Mouse (Mus musculus): ENCODE data around the gene Pnpla1. TPM values are rescaled to one million over a fixed set of nuclear protein-coding genes. Genes with fewer than 3 reads are reported as not detected.
"Not testable (repeated sequence)": the region's sequence is repeated elsewhere in the genome, so short reads cannot be mapped to it uniquely, and the experiment has no call there.

The Pnpla1 gene
- total and polyA plus RNA-seq, 3 experiments: not detected

GRCm38 (mm10) chr17:28841947-28842346, 16.3 kb upstream of the Pnpla1 start:
- in situ Hi-C loops (cut with MboI; ENCODE audit: low pct_ligation_motif_present, low pct_unique_long_range_greater_than_20kb, low sequenced_read_pairs); H3K4me3 ChIP-seq (replicated peaks in 1 of 3; ENCODE audit: low read depth in 2 of 3, low read length in 2 of 3, poor library complexity in 1 of 3); DNase-seq (ENCODE audit: extremely low read depth); H3K79me2 ChIP-seq (replicated peaks; ENCODE audit: control insufficient read depth, extremely low read depth, insufficient read depth, poor library complexity, severe bottlenecking); H3K9ac ChIP-seq (ENCODE audit: insufficient read depth, low read depth); H3K4me2 ChIP-seq (ENCODE audit: insufficient read depth, low read depth, poor library complexity, severe bottlenecking); H3K27ac ChIP-seq (ENCODE audit: insufficient read depth, low read depth); H3K27me3 ChIP-seq (replicated peaks); H3K4me1 ChIP-seq (ENCODE audit: control insufficient read depth in 1 of 2, insufficient read depth in 2 of 2); H3K9me3 ChIP-seq (replicated peaks; ENCODE audit: low read length); dilution Hi-C loops (cut with MboI; ENCODE audit: extremely low pct_ligation_motif_present, extremely low pct_unique_long_range_greater_than_20kb, low sequenced_read_pairs): not testable (repeated sequence)
- peaks cover 3 to 24% of the 10 kb centered on the region in 2 experiments for H3K36me3 ChIP-seq (replicated peaks in 1 of 2; ENCODE audit: control insufficient read depth in 1 of 2, insufficient read depth in 1 of 2, low read length in 1 of 2)
- 0 out of 4 replicates have a peak, but pooled peaks of 1 of the 2 experiments have one; percentile 8 for TF ChIP-seq CTCF (conservative IDR thresholded peaks at IDR 0.05 in 1 of 2, IDR thresholded peaks at IDR 0.05 in 1 of 2; ENCODE audit: low read depth in 2 of 2, low read length in 2 of 2)

GRCm38 (mm10) chr17:28843665-28844064, 14.5 kb upstream of the Pnpla1 start:
- TF ChIP-seq E2F4 (IDR thresholded peaks at IDR 0.05; ENCODE audit: insufficient replicate concordance, low read depth, low read length) (no peak), UBTF (IDR thresholded peaks at IDR 0.05; ENCODE audit: low read depth, low read length) (no peak)
- Histone ChIP-seq H3K9ac (ENCODE audit: insufficient read depth, low read depth) (no peak overlapping the region), H3K27me3 (replicated peaks) (no peaks in the 10 kb centered on the region), H3K27ac (ENCODE audit: insufficient read depth, low read depth) (no peak overlapping the region), H3K36me3 (replicated peaks in 1 of 2; ENCODE audit: control insufficient read depth in 1 of 2, insufficient read depth in 1 of 2, low read length in 1 of 2) (peaks cover 0 to 8% of the 10 kb centered on the region in 2 experiments), H3K4me2 (ENCODE audit: insufficient read depth, low read depth, poor library complexity, severe bottlenecking) (no peak overlapping the region), H3K4me1 (ENCODE audit: control insufficient read depth in 1 of 2, insufficient read depth in 2 of 2) (peaks cover 0 to 7% of the 10 kb centered on the region in 2 experiments; a peak in 1 of 4 replicates), H3K4me3 (replicated peaks in 1 of 3; ENCODE audit: low read depth in 2 of 3, low read length in 2 of 3, poor library complexity in 1 of 3) (no peak overlapping the region), H3K79me2 (replicated peaks; ENCODE audit: control insufficient read depth, extremely low read depth, insufficient read depth, poor library complexity, severe bottlenecking) (no peaks in the 10 kb centered on the region), H3K9me3 (replicated peaks; ENCODE audit: low read length) (no peaks in the 10 kb centered on the region)
- dilution Hi-C loops (cut with MboI; ENCODE audit: extremely low pct_ligation_motif_present, extremely low pct_unique_long_range_greater_than_20kb, low sequenced_read_pairs) (no loop called here), in situ Hi-C loops (cut with MboI; ENCODE audit: low pct_ligation_motif_present, low pct_unique_long_range_greater_than_20kb, low sequenced_read_pairs) (no loop called here)
- no peak for DNase-seq (ENCODE audit: extremely low read depth)

- Histone ChIP-seq H3K27ac (ENCODE audit: insufficient read depth, low read depth) (no peak overlapping the region), H3K4me1 (ENCODE audit: control insufficient read depth in 1 of 2, insufficient read depth in 2 of 2) (peaks cover 0 to 7% of the 10 kb centered on the region in 2 experiments; a peak in 1 of 4 replicates), H3K9me3 (replicated peaks; ENCODE audit: low read length) (no peaks in the 10 kb centered on the region), H3K4me2 (ENCODE audit: insufficient read depth, low read depth, poor library complexity, severe bottlenecking) (no peak overlapping the region), H3K27me3 (replicated peaks) (no peaks in the 10 kb centered on the region), H3K9ac (ENCODE audit: insufficient read depth, low read depth) (no peak overlapping the region), H3K36me3 (replicated peaks in 1 of 2; ENCODE audit: control insufficient read depth in 1 of 2, insufficient read depth in 1 of 2, low read length in 1 of 2) (no peaks in the 10 kb centered on the region), H3K4me3 (replicated peaks in 1 of 3; ENCODE audit: low read depth in 2 of 3, low read length in 2 of 3, poor library complexity in 1 of 3) (no peak overlapping the region), H3K79me2 (replicated peaks; ENCODE audit: control insufficient read depth, extremely low read depth, insufficient read depth, poor library complexity, severe bottlenecking) (no peaks in the 10 kb centered on the region)
- no peak for DNase-seq (ENCODE audit: extremely low read depth)
- in situ Hi-C loops (cut with MboI; ENCODE audit: low pct_ligation_motif_present, low pct_unique_long_range_greater_than_20kb, low sequenced_read_pairs) (no loop called here), dilution Hi-C loops (cut with MboI; ENCODE audit: extremely low pct_ligation_motif_present, extremely low pct_unique_long_range_greater_than_20kb, low sequenced_read_pairs) (no loop called here)
- TF ChIP-seq ZKSCAN1 (IDR thresholded peaks at IDR 0.05; ENCODE audit: borderline replicate concordance, low read depth, low read length): no peak
- TF ChIP-seq UBTF (IDR thresholded peaks at IDR 0.05; ENCODE audit: low read depth, low read length): no peak
- no peak for TF ChIP-seq CHD2 (IDR thresholded peaks at IDR 0.05; ENCODE audit: low read length)
- no peak for TF ChIP-seq KAT2A (IDR thresholded peaks at IDR 0.05; ENCODE audit: insufficient replicate concordance, low read length)
- TF ChIP-seq SIN3A (IDR thresholded peaks at IDR 0.05; ENCODE audit: low read length): no peak
Observed at GRCm38 (mm10) chr17:28846974-28847617, 11.1 kb upstream of the Pnpla1 start.

All from CH12.LX (cell line).